Mouse (Mus musculus) CH12.LX (cell line): ENCODE measurements around the gene Akr1c20. TPM values are rescaled to one million over a fixed set of nuclear protein-coding genes. Genes with fewer than 3 reads are reported as not detected.

Experiments used
- DNase-seq: peaks from one replicate; pipeline ENCODE4 v3.0.0-alpha.2; 2013; ENCODE audit errors: extremely low read depth
- H3K27ac ChIP-seq: 2 replicates; pipeline ENCODE4 v1.5.1; 2012; ENCODE audit warnings: low read depth, mild to moderate bottlenecking, control low read depth, moderate library complexity; ENCODE audit not compliant: insufficient read depth
- H3K27me3 ChIP-seq: replicated peaks from 2 replicates; pipeline ENCODE3; 2012; ENCODE audit warnings: inconsistent platforms
- H3K36me3 ChIP-seq, 2 experiments: replicated peaks in 1 of 2; 2 replicates each; pipeline versions ENCODE3 to v1.6.1; 2012; ENCODE audit warnings: inconsistent platforms in 1 of 2, low read length in 1 of 2, mild to moderate bottlenecking in 1 of 2, mixed read lengths in 1 of 2, moderate library complexity in 1 of 2; ENCODE audit not compliant: control insufficient read depth in 1 of 2, insufficient read depth in 1 of 2
- H3K4me1 ChIP-seq, 2 experiments: 2 replicates each; pipeline ENCODE4 v1.6.1; 2012; ENCODE audit warnings: inconsistent platforms in 1 of 2, moderate library complexity in 1 of 2; ENCODE audit not compliant: insufficient read depth in 2 of 2, control insufficient read depth in 1 of 2
- H3K4me2 ChIP-seq: 2 replicates; pipeline ENCODE4 v1.6.1; 2012; ENCODE audit warnings: low read depth, mild to moderate bottlenecking, control low read depth; ENCODE audit not compliant: poor library complexity, insufficient read depth, severe bottlenecking
- H3K4me3 ChIP-seq, 3 experiments: fragments of 150-350 bp in 1 of 3; sonication (generic) in 1 of 3; replicated peaks in 1 of 3; 2 replicates each; pipeline versions ENCODE3 to v1.5.1; 2011 to 2012; ENCODE audit warnings: low read depth in 2 of 3, low read length in 2 of 3, mild to moderate bottlenecking in 2 of 3, moderate library complexity in 2 of 3, control low read depth in 1 of 3, improper control_type of control experiment in 1 of 3, inconsistent platforms in 1 of 3, mixed read lengths in 1 of 3; ENCODE audit not compliant: poor library complexity in 1 of 3
- H3K79me2 ChIP-seq: replicated peaks from 2 replicates; pipeline ENCODE4 v1.6.1; 2012; ENCODE audit warnings: mild to moderate bottlenecking, moderate library complexity; ENCODE audit not compliant: control insufficient read depth, poor library complexity, insufficient read depth, severe bottlenecking; ENCODE audit errors: extremely low read depth
- H3K9ac ChIP-seq: 2 replicates; pipeline ENCODE4 v1.6.1; 2012; ENCODE audit warnings: low read depth, mild to moderate bottlenecking, control low read depth, moderate library complexity; ENCODE audit not compliant: insufficient read depth
- H3K9me3 ChIP-seq: replicated peaks from 2 replicates; pipeline ENCODE3; 2012; ENCODE audit warnings: low read length, inconsistent platforms, mixed read lengths
- CHD1 ChIP-seq: IDR thresholded peaks from 2 replicates; pipeline ENCODE4 v1.6.1; 2012; ENCODE audit warnings: low read depth, low read length, improper control_type of control experiment, inconsistent platforms
- CTCF ChIP-seq, 2 experiments: IDR thresholded peaks in 1 of 2; conservative IDR thresholded peaks in 1 of 2; 2 replicates each; pipeline ENCODE4 v1.5.1; 2011 to 2012; ENCODE audit warnings: low read depth in 2 of 2, low read length in 2 of 2, improper control_type of control experiment in 1 of 2, inconsistent platforms in 1 of 2, mild to moderate bottlenecking in 1 of 2, moderate library complexity in 1 of 2
- EP300 ChIP-seq: IDR thresholded peaks from 2 replicates; pipeline ENCODE4 v1.6.1; 2011; ENCODE audit warnings: low read length, improper control_type of control experiment
- MAFK ChIP-seq: IDR thresholded peaks from 2 replicates; pipeline ENCODE4 v1.6.1; 2011; ENCODE audit warnings: low read length, improper control_type of control experiment; ENCODE audit not compliant: insufficient replicate concordance
- MAZ ChIP-seq: IDR thresholded peaks from 2 replicates; pipeline ENCODE4 v1.6.1; 2012; ENCODE audit warnings: low read depth, mild to moderate bottlenecking, inconsistent platforms, low read length, improper control_type of control experiment, moderate library complexity
- MXI1 ChIP-seq: IDR thresholded peaks from 2 replicates; pipeline ENCODE4 v1.6.1; 2011; ENCODE audit warnings: mild to moderate bottlenecking, low read depth, low read length, improper control_type of control experiment
- MYC ChIP-seq: IDR thresholded peaks from 2 replicates; pipeline ENCODE4 v1.6.1; 2011; ENCODE audit warnings: low read depth, mild to moderate bottlenecking, improper control_type of control experiment, low read length
- POLR2A ChIP-seq: IDR thresholded peaks from 2 replicates; pipeline ENCODE4 v1.6.1; 2011; ENCODE audit warnings: low read depth, mild to moderate bottlenecking, improper control_type of control experiment, low read length
- RAD21 ChIP-seq: IDR thresholded peaks from 2 replicates; pipeline ENCODE4 v1.6.1; 2011; ENCODE audit warnings: low read depth, mild to moderate bottlenecking, low read length, improper control_type of control experiment, moderate library complexity
- RCOR1 ChIP-seq: conservative IDR thresholded peaks from 2 replicates; pipeline ENCODE4 v1.6.1; 2012; ENCODE audit warnings: low read depth, mild to moderate bottlenecking, inconsistent platforms, low read length, improper control_type of control experiment
- TCF12 ChIP-seq: IDR thresholded peaks from 2 replicates; pipeline ENCODE4 v1.6.1; 2014; ENCODE audit warnings: low read depth, mild to moderate bottlenecking, inconsistent platforms, low read length, improper control_type of control experiment
- ZC3H11A ChIP-seq: IDR thresholded peaks from 2 replicates; pipeline ENCODE4 v1.6.1; 2012; ENCODE audit warnings: low read depth, mild to moderate bottlenecking, inconsistent platforms, low read length, improper control_type of control experiment
- ZMIZ1 ChIP-seq: IDR thresholded peaks from 2 replicates; pipeline ENCODE4 v1.6.1; 2012; ENCODE audit warnings: low read depth, mild to moderate bottlenecking, inconsistent platforms, low read length, improper control_type of control experiment
- dilution Hi-C: fragments of 300-500 bp; cut with MboI; formaldehyde crosslinking; loops from 2 replicates; pipeline ENCODE4 v1.14.3; 2020; ENCODE audit warnings: low sequenced_read_pairs; ENCODE audit not compliant: extremely low pct_unique_long_range_greater_than_20kb, extremely low pct_ligation_motif_present
- in situ Hi-C: fragments of 300-500 bp; cut with MboI; formaldehyde crosslinking; loops from 3 replicates; pipeline ENCODE4 v1.14.3; 2019; ENCODE audit warnings: low sequenced_read_pairs, low pct_ligation_motif_present, low pct_unique_long_range_greater_than_20kb, mixed read lengths
- polyA plus RNA-seq: library from polyadenylated mRNA; unstranded; fragments of >175 nt; gene quantifications from 2 replicates; pipeline ENCODE4 v1.2.1, GENCODE M21; 2012; ENCODE audit warnings: low read depth; ENCODE audit not compliant: insufficient read length
- total RNA-seq, 2 experiments: library from RNA; depleted of rRNA; stranded (reverse); fragments of 300-350 nt in 1 of 2; fragments of >200 nt in 1 of 2; gene quantifications; 2 replicates each; pipeline ENCODE4 v1.2.3; 2012 to 2014

Akr1c20 gene
- total and polyA plus RNA-seq, 3 experiments = not detected

- Histone ChIP-seq H3K79me2 (no peaks in the 10 kb centered on the region), H3K27me3 (no peaks in the 10 kb centered on the region), H3K9me3 (no peaks in the 10 kb centered on the region), H3K36me3 (no peaks in the 10 kb centered on the region), H3K4me2 (no peak overlapping the region), H3K4me3 (no peak overlapping the region), H3K4me1 (no peaks in the 10 kb centered on the region), H3K27ac (no peak overlapping the region), H3K9ac (no peak overlapping the region)
- DNase-seq = no peak
- in situ Hi-C loops = no loop called here
- TF ChIP-seq POLR2A = no peak
- TF ChIP-seq ZC3H11A = no peak
- TF ChIP-seq CHD1 = no peak
- TF ChIP-seq ZMIZ1 = no peak
- no peak for TF ChIP-seq RAD21
- TF ChIP-seq MYC = no peak
- TF ChIP-seq RCOR1 = no peak
- no peak for TF ChIP-seq MAFK
- no peak for TF ChIP-seq MXI1
- TF ChIP-seq MAZ = no peak
- TF ChIP-seq TCF12 = no peak
- no peak for TF ChIP-seq CTCF (conservative IDR thresholded peaks at IDR 0.05 in 1 of 2, IDR thresholded peaks at IDR 0.05 in 1 of 2; ENCODE audit: low read depth in 2 of 2, low read length in 2 of 2)
- no peak for TF ChIP-seq EP300
- dilution Hi-C loops = no loop called here
These were observed 57.5 kb downstream of the Akr1c20 start for GRCm38 (mm10) chr13:4465641-4466040.

Other genes with a start within 250 kb of the Akr1c20 start
- 28.1 and 33.3 TPM in 2 replicates for gene Akr1c12, start 243.9 kb downstream of the Akr1c20 start, total RNA-seq (2012; rRNA removed)
- 23.9 and 30.2 TPM in 2 replicates for gene Akr1c12, start 243.9 kb downstream of the Akr1c20 start, total RNA-seq (2014; rRNA removed)
- 31.3 and 35.2 TPM in 2 replicates for gene Akr1c12, start 243.9 kb downstream of the Akr1c20 start, polyA plus RNA-seq
- not detected in 2 replicates for gene Akr1c6, start 89.0 kb downstream of the Akr1c20 start, total RNA-seq (2012; rRNA removed)
- gene Akr1c6, start 89.0 kb downstream of the Akr1c20 start, total RNA-seq (2014; rRNA removed) = not detected in 2 replicates
- not detected in 2 replicates for gene Akr1c6, start 89.0 kb downstream of the Akr1c20 start, polyA plus RNA-seq
- not detected in 2 replicates for gene Akr1c21, start 50.7 kb upstream of the Akr1c20 start, total RNA-seq (2012; rRNA removed)
- gene Akr1c21, start 50.7 kb upstream of the Akr1c20 start, total RNA-seq (2014; rRNA removed) = not detected in 2 replicates
- gene Akr1c21, start 50.7 kb upstream of the Akr1c20 start, polyA plus RNA-seq = not detected in 2 replicates
- gene Akr1e1, start 85.8 kb upstream of the Akr1c20 start, total RNA-seq (2012; rRNA removed) = 29.3 and 30.4 TPM in 2 replicates
- 29.7 and 34.7 TPM in 2 replicates for gene Akr1e1, start 85.8 kb upstream of the Akr1c20 start, total RNA-seq (2014; rRNA removed)
- gene Akr1e1, start 85.8 kb upstream of the Akr1c20 start, polyA plus RNA-seq = 36.6 and 58.3 TPM in 2 replicates